Mouse (Mus musculus): ENCODE data around the gene Tgfbr1.

DNA sequence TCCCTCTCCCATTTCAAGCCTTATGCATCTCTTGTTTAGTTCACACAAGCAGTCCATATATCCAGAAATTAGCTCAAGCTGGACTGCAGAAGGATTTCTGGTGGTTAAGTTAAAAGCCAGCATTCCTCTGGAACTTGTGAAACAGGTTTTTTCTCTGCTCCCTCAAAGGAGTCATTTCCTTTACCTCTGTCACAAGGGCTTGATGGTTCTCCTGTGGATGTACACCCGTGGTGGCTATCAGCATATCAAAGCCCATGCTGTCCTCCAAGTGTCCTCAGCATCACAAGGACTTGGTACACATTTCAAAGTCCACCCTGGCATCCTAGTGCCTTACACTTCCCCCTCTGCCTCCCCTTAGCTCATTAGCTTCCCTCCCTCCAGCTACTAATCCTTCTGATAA lies 23.7 kb upstream of the Tgfbr1 start:
- TF ChIP-seq GATA1 (IDR thresholded peaks at IDR 0.05; ENCODE audit: borderline replicate concordance, low read length), result no peak
- no peak for TF ChIP-seq FLI1 (IDR thresholded peaks at IDR 0.05; ENCODE audit: low read length)
